Mouse (Mus musculus) 3134 (cell line): Measurements from ENCODE around the gene Hsd17b10.

Experiments used
- DNase-seq: peaks from one replicate; pipeline ENCODE4 v3.0.0-alpha.2; 2011; ENCODE audit warnings: low spot score; ENCODE audit not compliant: insufficient read length; ENCODE audit errors: extremely low read depth

The Hsd17b10 gene

DNA sequence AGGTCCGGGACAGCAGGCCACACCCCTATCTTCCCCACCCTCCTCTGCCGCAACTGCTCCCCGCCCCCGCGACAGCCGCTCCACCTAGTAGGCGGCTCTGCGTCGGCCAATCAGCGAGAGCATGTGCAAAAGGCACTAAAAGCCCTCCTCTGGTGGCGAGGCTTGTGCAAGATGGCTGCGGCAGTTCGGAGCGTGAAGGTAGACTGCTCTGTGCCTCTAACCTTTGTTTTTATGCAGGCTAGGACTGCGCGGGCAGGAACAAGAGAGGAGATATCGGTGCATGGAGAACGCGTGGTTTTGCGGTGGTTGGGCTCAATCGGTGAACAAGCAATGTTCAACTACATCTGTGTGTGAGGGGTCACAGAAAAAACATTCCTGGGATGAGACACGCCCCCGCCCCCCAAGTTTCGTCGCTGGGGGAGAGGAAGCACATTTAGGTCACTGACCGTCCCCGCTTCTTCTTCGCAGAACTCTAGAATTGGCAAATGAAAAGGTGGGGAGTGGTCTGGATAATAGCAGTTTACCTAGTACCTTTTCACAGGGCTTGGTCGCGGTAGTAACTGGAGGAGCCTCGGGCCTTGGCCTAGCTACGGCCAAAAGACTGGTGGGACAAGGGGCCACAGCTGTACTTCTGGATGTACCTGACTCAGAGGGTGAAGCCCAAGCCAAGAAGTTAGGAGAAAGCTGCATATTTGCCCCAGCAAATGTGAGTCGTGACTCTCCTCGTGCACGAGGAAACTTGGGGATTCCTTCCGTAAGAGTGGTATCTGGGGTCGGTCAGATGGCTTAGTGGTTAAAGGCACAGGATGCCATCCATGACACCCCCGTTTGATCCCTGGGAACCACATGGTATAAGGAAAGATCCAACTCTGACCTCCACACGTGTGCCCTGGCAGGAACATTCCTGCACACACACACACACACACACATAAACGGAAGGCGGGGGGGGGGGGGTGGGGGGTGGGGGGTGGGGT, at the start of gene Hsd17b10:
Gene Hsd17b10 (plus strand): TSS at position 109 of the 974 bp plus-strand sequence.
- peak; percentile 88 for DNase-seq

DNA sequence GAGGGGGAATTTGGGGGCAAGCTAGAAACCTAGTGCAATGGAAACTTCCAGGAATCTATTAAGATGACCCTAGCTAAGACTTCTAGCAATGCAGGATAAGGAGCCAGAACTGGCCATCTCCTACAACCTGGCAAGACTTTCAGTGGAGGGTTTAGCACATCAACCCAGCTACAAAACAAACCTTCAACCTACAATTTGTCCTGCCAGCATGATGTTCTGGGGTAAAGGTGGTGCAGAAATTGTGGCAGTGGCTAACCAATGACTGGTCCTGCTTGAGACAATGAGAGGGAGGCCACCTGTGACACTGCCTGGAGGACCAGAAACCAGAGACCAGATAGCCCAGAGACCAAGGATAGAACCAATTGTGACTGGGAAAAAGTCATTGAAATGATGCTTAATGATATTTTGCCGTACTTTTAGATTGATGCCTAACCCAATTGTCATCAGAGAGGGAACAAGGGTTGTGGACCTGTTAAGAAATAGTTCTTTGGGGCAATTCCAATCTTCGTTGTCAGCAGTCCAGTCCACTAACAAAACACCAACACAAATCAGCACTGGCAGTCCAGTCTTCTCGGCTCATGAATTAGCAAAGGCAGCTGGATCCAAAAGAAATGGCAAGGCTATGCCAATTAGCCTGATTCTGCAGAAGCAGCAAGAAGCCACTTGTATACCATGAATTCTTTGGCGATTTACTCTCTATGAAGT, 2.5 kb upstream of the Hsd17b10 start:
- no peak for DNase-seq

DNA sequence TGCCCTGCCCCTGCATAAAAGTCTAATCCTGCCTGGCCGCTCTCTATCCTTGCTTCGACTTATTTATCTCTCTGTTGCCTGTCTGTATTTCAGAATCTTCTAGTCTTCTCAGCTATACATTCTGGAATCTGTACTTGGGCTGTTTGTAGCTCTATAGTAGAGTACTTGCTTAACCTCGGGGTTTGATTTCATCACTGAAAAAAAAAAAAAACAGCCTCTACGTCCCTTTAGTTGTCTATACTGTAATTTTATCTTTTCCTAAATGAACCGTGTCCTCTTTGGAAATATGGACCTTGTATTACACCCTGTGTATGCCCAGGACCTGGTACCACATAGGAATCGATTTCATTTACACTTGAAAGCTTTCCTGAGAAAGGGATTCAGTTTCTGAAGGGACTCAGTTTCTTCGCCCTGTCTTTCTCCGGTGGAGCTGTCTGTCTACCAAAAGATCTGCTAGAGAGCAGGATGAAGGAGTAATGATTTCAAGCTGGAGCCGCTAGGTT, 412 bp upstream of the Hsd17b10 start:
- DNase-seq = no peak

DNA sequence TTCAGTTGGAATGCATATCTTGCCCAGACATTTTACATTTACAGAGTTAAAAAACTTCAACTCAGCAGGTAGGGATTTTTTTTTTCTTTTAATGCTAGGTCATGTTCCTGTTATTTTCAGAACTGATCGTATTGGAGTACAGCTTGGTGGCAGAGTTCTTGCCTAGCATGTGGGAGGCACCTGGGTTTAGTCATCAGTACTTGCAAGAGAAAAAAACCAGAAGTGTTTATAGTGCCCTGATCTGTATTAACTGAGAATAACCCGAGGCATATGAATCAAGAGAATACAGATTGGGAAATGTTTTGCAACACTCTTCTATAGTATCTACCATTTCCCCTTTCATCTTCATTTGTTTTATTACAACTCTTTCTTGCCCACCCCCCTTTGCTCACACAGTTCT, 1.2 kb downstream of the Hsd17b10 start:
- no peak for DNase-seq

DNA sequence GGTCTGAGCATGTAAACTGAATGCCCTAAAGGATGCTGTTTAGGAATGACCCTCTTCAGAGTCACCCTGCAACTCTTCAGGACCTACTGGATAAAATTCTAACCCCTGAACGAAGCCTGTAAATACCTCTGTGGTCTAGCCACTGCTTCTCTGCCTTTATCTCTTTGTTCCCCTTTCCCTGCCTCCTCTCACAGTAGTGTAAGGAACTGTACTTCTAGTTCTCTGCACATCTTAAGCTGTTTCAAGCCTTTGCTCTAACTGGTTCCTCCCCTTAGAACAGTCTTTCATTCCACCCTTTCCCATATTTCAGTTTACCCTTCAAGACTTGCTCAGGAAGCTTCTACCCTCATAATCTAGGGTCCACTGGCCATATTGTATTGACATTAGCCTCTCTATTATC, 6.2 kb downstream of the Hsd17b10 start:
- no peak for DNase-seq

DNA sequence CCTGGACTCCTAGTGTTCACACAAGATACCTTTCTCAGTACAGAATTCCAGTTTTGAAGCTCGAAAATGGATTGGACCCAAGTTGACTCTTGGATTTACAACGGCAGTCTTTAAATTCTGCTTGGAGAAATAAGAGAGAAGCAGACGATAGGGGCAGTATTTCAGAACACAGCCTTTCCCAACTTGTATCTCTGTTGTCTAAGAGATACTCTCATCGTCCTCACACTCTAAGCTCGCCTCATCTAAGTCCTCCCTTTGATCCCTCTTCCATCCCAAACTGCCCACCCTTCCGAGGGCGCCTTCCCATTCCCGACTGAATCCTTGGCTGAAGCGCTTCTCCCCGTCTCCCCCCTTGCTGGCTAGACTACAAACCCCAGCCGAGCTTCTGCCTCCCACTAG, 14.1 kb downstream of the Hsd17b10 start:
- DNase-seq = no peak

DNA sequence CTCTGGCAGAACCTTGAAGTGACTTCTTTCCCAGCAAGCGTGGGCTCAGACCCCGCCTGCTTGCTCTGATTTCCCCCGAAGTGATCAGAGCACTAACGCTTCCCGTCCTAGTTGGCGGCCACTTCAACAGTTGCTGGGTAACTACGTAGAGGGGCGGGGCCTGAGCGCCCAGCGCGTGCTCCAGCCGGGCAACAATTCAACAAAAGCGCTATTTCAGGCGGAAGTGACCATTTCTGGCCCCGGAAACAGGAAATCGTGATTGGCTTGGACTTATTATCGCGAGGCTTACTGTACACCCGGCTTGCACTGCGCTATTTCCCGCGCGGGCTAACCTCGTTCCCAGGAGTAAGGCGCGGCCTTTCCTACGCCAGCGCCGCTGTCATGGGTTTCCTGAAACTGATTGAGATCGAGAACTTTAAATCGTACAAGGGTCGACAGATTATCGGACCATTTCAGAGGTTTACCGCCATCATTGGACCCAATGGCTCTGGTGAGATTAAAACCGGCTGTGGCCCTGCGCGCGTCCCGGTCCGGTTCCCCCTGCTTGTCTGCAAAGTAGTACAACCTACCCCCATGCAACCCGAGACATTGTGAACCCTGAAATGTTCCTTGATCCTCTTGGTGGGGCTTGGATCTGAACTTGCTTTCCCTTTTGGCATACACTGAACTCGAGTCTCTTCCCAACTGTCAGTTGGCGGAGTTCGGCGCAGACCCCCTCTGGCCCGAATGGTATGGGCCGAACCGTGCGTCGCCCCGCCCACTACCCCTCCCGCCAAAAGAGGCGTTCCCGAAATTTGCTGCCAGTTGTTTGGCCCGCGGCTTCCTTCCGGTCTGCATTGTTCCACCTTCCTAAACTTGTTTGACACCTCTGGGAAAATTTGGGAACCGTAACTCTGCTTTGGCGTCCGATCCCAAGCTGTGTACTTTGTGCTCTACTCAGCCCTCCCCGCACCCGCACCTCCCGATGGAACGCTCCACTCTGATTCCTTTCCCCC, 14.8 kb downstream of the Hsd17b10 start, which contains the start of the genes Ribc1 and Smc1a:
Gene Ribc1 (minus strand): TSS at position 145 of the 995 bp plus-strand sequence.
Gene Smc1a (plus strand): TSS at position 278 of the 995 bp plus-strand sequence.
- DNase-seq = peak; percentile 93

DNA sequence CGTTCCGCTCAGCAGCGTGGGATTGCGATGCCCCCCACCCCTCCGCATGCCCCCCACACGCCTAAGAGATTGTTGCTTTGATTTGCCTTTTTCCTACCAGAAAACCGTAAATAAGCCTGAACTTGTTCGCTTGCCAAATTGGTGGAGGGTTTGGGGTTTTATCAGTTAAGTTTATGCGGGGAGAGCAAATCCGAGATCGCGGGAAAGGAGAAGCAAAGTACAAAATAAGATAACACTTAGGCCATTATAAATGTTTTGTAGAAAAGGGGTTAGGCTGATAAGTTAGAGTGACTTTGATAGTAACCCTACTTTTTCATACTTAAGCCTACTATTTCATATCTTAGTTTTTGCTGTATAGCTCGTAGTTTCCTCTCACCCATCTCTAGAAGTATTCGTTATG, 15.5 kb downstream of the Hsd17b10 start:
- no peak for DNase-seq

DNA sequence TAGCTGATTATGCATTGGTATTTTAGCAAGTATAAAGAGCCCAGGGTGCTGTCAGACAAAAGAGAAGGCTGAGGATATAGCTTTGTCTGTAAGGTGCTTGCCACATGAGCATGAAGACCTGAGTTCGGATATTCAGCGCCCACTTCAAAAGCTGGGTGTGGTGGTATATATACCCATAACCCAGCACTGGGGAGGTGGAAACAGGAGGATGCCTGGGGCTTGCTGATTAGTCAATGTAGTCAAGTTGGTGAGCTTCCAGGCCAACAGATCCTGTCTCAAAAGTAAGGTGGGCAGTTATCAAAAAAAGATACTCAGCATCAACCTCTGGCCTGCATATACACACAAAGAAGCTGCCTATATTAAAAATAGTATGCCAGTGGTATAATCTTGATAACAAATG, 17.6 kb downstream of the Hsd17b10 start:
- DNase-seq = no peak

DNA sequence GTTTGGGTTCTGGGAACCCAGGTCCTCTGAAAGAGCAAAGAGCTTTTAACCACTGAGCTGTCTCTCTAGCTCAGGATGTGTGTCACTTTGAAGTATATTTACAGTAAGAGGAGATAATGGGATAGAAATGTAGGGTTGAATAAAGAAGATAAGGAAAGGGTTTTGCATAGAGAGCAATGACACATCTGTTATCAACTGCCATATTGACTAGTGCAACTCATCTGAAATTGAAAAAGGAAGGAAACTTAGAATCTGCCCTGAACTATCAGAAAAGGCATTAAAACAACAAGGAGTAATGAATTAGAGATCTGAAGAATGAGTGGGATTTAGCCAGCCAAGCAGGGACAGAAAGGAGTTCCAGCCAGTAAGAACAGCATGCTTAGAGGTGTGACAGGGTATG, 38.2 kb downstream of the Hsd17b10 start:
- no peak for DNase-seq

DNA sequence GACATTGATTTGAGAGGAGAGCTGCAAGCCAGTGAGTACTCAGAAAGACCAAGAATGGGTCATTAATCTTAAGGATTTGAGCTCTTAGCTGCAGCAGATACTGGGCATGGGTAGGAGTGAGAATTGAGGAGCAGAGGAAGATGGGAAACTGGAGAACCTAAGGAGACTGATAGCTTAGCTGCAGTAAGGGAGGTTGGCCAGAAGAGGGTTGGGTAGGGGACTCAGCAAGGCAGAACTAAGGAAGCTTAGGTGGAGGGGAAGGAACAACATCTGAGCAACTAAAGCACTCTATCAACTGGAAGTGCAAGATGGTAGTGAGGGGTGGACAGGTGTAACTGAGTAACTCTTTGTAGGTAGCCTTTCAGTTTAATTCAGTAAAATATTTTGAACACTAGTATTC, 45.6 kb downstream of the Hsd17b10 start:
- no peak for DNase-seq

DNA sequence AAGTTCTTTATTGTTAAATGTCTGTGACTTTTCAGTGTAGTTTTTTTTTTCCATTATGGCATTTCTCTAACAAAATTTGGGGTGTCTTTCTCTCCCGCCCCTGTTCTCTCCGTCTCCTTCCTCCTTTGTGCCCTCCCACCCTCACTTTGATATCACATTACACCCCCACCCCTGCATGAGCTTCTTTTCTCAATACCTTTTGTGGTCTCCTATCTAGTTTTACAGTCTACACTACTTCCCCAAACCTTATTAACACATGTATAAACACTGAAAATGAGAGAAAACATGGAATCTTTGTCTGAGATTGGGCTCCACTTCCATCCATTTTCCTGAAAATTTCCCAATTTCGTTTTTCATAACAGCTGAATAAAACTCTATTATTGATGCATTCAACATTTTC, 50.9 kb downstream of the Hsd17b10 start:
- DNase-seq = no peak
